Mouse (Mus musculus) c-Kit-positive CD71-negative TER-119-negative erythroid progenitor cells, embryonic 14.5 days (primary cell): Measurements from ENCODE around the gene Ppip5k2.
"Not testable (repeated sequence)": the region's sequence is repeated elsewhere in the genome, so short reads cannot be mapped to it uniquely, and the experiment has no call there.

Experiments
- DNase-seq: peaks from one replicate; pipeline ENCODE4 v3.0.0-alpha.2; 2013; ENCODE audit warnings: low read depth

Gene Ppip5k2

GRCm38 (mm10) chr1:97769904-97770753 is at the start of gene Ppip5k2, which contains the start of gene Gin1:
Gene Ppip5k2, minus strand, starts transcription at chr1:97770411.
Gene Gin1, plus strand, starts transcription at chr1:97770172.
- DNase-seq = peak; percentile 86

GRCm38 (mm10) chr1:97809255-97809912 is 39.2 kb upstream of the Ppip5k2 start:
- DNase-seq = peak; percentile 9

GRCm38 (mm10) chr1:97804520-97804919 is 34.3 kb upstream of the Ppip5k2 start:
- no peak for DNase-seq

- DNase-seq = peak; percentile 16
Measured at GRCm38 (mm10) chr1:97802207-97802902, 32.1 kb upstream of the Ppip5k2 start.

GRCm38 (mm10) chr1:97795936-97796335 is 25.7 kb upstream of the Ppip5k2 start:
- no peak for DNase-seq

- no peak for DNase-seq
Measured at GRCm38 (mm10) chr1:97794110-97794509, 23.9 kb upstream of the Ppip5k2 start.

- DNase-seq = no peak
Measured at GRCm38 (mm10) chr1:97788490-97788889, 18.3 kb upstream of the Ppip5k2 start.

- DNase-seq = no peak
Measured at GRCm38 (mm10) chr1:97787674-97788073, 17.5 kb upstream of the Ppip5k2 start.

GRCm38 (mm10) chr1:97785685-97786393 is 15.6 kb upstream of the Ppip5k2 start:
- no peak for DNase-seq

- no peak for DNase-seq
Measured at GRCm38 (mm10) chr1:97784928-97785327, 14.7 kb upstream of the Ppip5k2 start.

- no peak for DNase-seq
Measured at GRCm38 (mm10) chr1:97781674-97782073, 11.5 kb upstream of the Ppip5k2 start.

- DNase-seq = no peak
Measured at GRCm38 (mm10) chr1:97773973-97774372, 3.8 kb upstream of the Ppip5k2 start.

- DNase-seq = no peak
Measured at GRCm38 (mm10) chr1:97773362-97773761, 3.2 kb upstream of the Ppip5k2 start.

- DNase-seq = no peak
Measured at GRCm38 (mm10) chr1:97771727-97772126, 1.5 kb upstream of the Ppip5k2 start.

GRCm38 (mm10) chr1:97771118-97771517 is 907 bp upstream of the Ppip5k2 start:
- no peak for DNase-seq

GRCm38 (mm10) chr1:97769294-97769903 is 812 bp downstream of the Ppip5k2 start:
- peak; percentile 39 for DNase-seq

- peak; percentile 24 for DNase-seq
Measured at GRCm38 (mm10) chr1:97768906-97769293, 1.3 kb downstream of the Ppip5k2 start.

GRCm38 (mm10) chr1:97768089-97768488 is 2.1 kb downstream of the Ppip5k2 start:
- DNase-seq = no peak

GRCm38 (mm10) chr1:97765712-97766111 is 4.5 kb downstream of the Ppip5k2 start:
- DNase-seq = not testable (repeated sequence)

GRCm38 (mm10) chr1:97761477-97761876 is 8.7 kb downstream of the Ppip5k2 start:
- no peak for DNase-seq

GRCm38 (mm10) chr1:97760598-97760997 is 9.6 kb downstream of the Ppip5k2 start:
- no peak for DNase-seq

GRCm38 (mm10) chr1:97759841-97760240 is 10.4 kb downstream of the Ppip5k2 start:
- DNase-seq = no peak
